Mouse (Mus musculus) ovary, adult 18-20 months (tissue): ENCODE measurements around the gene Hs2st1.

Source experiments
- DNase-seq: peaks from one replicate; pipeline ENCODE4 v3.0.0; 2022; ENCODE audit warnings: low spot score, mixed read lengths

The Hs2st1 gene

GRCm38 (mm10) chr3:144501930-144502329 lies 68.1 kb downstream of the Hs2st1 start:
- no peak for DNase-seq

DNA sequence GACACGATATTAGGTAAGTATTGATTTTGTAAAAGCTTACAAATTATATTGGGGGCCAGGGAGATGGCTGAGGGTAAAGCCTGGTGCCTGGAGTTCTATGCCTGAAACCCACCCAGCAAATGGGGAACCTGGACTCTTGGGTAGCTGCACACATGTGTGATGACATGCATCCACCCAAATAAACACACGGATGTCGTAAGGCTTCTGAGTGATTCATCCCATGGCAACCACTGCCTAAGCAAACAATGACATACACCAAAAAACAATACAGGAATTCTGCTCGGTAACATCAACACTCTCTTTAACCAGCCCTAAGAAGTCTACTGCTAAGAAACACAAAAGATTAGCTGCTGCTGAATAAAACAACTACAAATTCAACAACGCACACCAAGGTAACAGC lies 73.2 kb downstream of the Hs2st1 start:
- DNase-seq: no peak

DNA sequence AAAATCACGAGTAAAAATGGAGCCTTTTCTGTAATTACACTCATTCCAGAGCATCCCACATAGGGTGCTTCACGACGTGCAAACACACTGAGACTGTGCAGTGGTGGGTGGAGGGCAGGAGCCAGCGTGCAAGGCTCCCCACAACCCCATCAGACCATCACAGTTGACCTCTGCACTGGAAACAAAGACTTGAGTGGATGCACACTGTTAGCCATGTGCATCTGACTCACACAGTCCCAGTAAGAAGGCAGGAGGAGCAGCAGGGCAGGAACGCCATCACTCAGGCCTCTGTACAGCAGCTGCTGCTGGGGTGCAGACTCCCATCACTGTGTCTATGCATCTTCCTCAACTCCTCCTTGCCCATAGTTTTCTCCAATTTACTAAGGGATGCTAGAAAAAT lies 75.1 kb downstream of the Hs2st1 start:
- no peak for DNase-seq

GRCm38 (mm10) chr3:144488787-144489186 lies 81.2 kb downstream of the Hs2st1 start:
- no peak for DNase-seq

- no peak for DNase-seq
Observed at GRCm38 (mm10) chr3:144480595-144480994, 89.4 kb downstream of the Hs2st1 start.

DNA sequence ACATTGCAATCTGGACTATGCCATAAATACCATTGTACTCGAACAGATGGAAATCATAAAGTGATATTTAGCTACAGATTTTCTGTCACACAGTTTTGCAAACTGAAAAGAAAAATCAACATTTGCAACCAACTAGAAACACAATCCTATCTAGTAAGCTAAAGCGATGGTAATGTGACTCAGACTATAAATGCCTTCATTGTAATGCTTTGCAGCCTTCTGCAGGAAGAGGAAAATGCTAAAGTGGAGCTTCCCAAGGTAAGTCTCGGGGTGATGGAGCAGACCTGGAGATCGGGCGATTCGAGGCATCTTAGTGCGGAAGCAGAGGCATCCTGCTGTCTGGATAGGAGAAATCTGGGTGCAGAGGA lies 91.6 kb downstream of the Hs2st1 start:
- no peak for DNase-seq

DNA sequence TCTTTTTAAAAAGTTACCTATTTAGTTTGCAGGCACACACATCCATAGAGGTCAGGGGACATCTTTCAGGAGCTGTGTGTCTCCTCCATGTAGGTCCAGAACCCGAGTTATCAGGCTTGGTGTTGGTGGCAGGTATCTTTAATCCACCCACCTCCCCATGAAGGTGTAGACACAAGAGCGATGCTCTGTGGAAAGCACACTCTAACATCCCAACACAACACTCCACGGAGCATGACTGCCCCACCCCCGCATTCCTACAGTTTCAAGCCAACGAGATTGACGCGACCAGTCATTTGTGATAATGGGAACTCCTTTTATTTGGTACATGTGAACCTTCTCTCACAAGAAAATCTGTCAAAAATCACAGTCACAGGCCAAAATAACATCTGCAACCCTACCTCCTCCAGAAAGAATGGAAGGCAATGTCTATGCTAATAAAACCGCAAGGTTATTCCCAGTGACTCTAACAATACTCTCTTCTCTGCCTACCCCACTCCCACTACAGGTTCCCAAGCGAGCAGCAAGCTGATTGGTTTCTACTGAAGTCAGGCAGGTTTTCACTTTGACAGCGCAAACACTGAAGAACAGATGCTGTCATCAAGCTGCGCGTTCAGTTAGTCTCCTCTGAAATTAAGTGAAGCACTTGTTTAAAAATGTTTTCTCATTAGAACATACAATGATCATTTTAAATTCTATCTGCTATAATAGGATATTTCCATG lies 92.1 kb downstream of the Hs2st1 start:
- DNase-seq: no peak

GRCm38 (mm10) chr3:144475891-144476290 lies 94.1 kb downstream of the Hs2st1 start:
- DNase-seq: no peak

DNA sequence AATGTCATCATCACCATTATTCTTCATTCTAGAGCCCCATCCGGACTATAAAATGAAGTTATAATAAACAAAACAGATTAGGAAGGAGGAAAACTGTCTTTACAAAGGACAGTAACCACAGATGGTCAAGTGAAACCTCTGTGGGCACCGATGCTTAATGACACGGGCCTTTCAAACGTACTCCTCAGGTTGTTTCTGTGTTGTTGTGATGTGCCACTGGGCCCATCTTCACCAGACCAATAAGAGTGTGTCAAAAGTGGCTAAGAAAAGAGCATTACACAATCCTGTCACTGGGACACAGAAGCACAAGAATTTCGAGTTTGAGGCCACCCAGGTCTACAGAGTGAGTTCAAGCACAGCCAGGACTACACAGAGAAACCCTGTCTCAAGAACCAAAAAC lies 95.3 kb downstream of the Hs2st1 start:
- no peak for DNase-seq

DNA sequence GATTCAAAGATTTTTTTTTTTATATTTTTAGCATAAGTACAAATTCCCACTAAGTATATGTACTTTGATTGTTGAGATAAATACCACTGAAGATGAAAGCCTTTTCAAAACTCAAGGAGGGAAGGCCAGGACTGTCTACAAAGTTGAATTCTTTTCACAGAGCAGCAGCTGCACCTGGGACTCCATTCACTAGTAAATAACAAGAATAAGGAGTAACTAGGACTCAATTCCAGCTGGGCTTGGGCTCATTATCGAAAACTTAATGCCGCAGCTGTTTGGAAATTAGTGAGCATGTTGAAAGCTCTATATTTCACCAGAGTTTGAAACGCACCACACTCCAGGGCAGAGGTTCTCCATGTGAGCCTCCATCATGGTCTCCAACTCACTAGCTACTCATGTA lies 98.0 kb downstream of the Hs2st1 start:
- no peak for DNase-seq

DNA sequence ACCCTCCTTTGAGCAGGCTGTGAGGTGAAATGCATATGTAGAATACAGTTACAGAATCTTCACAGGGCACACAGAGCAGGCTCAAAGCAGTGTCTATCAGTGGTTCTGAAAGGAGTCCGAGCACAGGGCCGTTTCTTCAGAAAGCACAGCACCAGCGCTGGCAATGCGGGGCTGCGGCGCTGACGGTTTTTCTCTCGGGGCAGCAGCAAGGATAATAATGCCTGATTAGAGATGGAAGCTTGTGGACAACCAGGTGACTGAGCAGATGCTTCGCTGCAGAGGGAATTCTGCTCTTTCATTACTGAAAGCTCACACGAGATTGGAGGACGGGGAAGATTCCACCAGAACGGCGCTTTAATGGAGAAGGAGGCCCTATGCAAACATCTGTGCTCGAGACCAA lies 99.1 kb downstream of the Hs2st1 start:
- DNase-seq: no peak

DNA sequence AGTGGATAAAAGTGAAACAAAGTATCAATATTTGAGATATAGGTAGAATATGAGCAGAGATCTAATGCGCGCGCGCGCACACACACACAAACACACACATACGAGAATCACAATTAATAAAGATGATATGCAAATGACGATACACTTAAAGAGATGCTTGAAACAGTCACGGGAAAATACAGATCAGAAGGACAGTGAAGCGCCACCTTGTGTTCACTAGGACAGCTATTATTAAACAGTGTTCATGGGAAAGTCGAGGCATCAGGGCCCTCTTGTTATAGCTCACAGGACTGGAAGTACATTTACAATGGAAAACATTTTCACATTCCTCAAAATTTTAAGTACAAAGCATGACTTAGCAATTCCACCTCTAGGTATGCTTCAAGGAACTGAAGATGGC lies 102.5 kb downstream of the Hs2st1 start:
- no peak for DNase-seq

DNA sequence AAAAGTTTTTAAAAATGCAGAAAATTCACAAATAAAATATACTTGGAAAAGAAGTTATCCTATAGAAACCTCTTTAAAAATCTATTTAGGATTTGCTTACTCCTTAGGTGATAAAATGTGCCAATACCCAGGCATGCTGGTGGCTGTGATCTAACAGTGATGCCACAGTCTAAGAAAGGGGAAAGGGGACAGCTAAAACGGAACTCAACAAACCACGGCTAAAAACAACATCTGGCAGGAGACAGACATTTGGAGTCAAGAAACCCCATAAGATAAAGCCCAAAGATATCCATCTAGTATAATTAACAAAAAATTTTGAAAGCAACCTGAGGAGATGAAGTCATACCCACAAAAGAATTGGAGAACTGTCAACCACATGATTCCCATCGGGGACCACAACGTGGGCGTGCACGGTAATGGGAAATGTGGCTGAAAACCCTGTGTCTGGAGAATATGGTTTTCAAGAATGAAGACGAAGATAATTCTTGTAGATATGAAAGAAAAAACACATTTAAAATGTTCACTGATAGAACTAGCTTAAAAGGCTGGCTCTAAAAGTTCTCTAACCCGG lies 103.8 kb downstream of the Hs2st1 start:
- DNase-seq: no peak

DNA sequence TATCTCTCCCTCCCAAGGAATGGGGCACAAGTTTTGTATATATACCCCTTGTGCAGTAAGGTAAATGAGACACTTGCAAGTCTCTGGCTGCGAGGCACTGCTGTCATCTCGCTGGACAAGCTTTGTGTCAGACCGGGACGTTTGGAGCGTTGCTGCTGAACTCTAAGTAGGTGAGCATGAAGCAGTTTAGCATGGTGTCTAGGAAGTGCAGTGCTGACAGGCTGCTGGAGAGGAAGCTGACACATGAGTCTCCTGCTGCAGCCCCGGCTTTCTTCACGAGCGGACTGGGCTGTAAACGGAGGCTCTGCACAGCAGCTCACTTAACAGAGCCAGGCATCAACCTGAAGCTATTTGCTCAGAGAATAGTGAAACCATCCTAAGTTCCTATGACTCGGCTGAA lies 107.3 kb downstream of the Hs2st1 start:
- DNase-seq: no peak

- DNase-seq: no peak
Observed at GRCm38 (mm10) chr3:144460183-144460788, 109.7 kb downstream of the Hs2st1 start.

DNA sequence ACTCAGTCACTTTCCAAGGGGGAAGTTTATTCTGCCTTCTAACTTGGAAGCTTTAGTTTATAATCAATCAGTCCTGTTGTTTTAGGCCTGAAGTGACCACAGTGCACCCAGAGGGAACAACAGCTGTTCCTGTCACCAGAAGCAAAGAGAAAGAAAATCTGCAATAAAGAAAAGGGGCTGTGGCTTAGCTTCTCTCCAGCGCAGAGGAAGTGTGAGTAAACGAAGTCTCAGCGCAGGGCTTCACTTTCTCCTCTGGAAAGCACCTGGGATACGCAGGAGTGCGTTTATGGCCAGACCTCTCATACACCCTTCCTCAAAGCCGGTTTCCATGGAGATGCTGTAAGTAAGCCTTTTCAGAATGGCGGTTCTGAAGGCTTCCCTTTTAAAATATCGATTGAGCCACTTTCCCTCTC lies 110.7 kb downstream of the Hs2st1 start:
- no peak for DNase-seq

GRCm38 (mm10) chr3:144453701-144454430 lies 116.1 kb downstream of the Hs2st1 start:
- no peak for DNase-seq

DNA sequence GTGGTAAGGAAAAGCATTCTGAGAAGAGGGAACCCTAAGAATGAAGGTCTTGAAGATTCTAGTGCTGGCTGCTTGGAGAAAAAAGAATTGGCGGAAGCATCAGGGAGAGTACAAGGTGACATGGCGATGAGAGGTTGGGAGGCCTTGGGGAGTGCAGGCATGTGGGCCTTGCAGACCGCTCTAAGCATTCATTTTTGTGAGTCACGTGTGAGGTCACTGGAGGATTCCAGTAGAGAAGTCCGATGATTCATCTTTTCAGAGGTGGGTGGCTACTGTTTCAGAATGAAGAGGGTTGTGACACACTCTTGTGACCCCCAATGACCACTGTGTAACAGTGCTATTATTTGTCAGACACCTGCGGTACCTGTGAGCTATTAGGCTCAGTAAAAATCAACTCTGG lies 121.0 kb downstream of the Hs2st1 start:
- DNase-seq: no peak

DNA sequence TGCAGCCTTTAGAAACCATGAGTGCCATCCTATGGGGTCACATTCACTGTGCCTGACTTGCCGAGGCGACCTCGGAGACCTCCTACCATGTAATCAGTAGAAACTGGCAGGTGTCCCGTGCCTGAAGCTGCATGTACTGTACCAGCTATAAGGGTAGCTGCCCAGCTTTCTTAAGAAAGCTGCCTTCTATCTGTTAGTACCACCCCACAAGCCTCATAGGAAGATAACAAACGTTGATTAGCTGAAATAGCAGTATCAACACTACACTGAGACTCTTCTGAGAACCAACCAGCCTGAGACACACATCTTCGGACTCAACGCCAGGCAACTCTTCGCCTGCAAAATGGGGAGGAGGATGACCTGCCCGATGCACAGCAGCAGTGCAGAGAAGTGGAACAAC lies 122.1 kb downstream of the Hs2st1 start:
- DNase-seq: no peak

- no peak for DNase-seq
Observed at GRCm38 (mm10) chr3:144446081-144446634, 123.8 kb downstream of the Hs2st1 start.

- DNase-seq: no peak
Observed at GRCm38 (mm10) chr3:144437871-144438398, 132.0 kb downstream of the Hs2st1 start.

DNA sequence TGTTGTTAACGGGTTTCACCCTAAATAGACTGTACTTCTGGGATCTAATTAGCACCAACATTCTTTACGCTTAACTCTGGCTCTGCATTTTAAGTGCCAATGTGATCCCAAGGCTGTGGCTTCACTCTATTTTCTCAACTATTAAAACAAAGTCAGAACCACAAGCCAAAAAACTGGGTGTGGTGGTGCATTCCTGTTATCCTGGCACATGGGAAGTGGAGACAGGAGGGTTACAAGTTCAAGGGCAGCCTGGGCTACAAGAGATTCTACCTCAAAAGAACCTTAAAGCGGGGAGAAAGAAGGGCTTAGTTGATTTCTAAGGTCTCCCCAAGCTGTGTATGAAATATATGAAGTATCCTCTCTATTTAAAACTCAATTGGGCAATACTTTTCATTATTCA lies 133.9 kb downstream of the Hs2st1 start:
- no peak for DNase-seq

GRCm38 (mm10) chr3:144435281-144435680 lies 134.7 kb downstream of the Hs2st1 start:
- no peak for DNase-seq
